Mouse (Mus musculus) C2C12 (cell line): ENCODE results near the gene Otog.

Experiments
- CTCF ChIP-seq: IDR thresholded peaks from one replicate; pipeline ENCODE4 v1.5.1; 2011; ENCODE audit not compliant: control insufficient read depth, insufficient read depth, insufficient read length
- MAX ChIP-seq: IDR thresholded peaks from one replicate; pipeline ENCODE4 v1.6.1; 2011; ENCODE audit warnings: mild to moderate bottlenecking, control low read depth
- MYOD1 ChIP-seq: IDR thresholded peaks from one replicate; pipeline ENCODE4 v1.6.1; 2011; ENCODE audit warnings: low read depth; ENCODE audit not compliant: control insufficient read depth, insufficient read length
- MYOG ChIP-seq: IDR thresholded peaks from one replicate; pipeline ENCODE4 v1.6.1; 2011; ENCODE audit not compliant: control insufficient read depth, insufficient read length; ENCODE audit errors: extremely low read depth
- USF1 ChIP-seq: IDR thresholded peaks from one replicate; pipeline ENCODE4 v1.6.1; 2011; ENCODE audit warnings: low read depth, mild to moderate bottlenecking, control low read depth, moderate library complexity

- no peak for TF ChIP-seq CTCF
- no peak for TF ChIP-seq USF1
- no peak for TF ChIP-seq MAX
- no peak for TF ChIP-seq MYOD1
- no peak for TF ChIP-seq MYOG
Observed at GRCm38 (mm10) chr7:46301031-46301632, 60.3 kb downstream of the Otog start.
